Mouse (Mus musculus) embryonic facial prominence, embryonic 11.5 days (tissue): Measurements from ENCODE around the gene Rab5c. TPM values are rescaled to one million over a fixed set of nuclear protein-coding genes. Genes with fewer than 3 reads are reported as not detected.

ENCODE experiments used
- ATAC-seq: fragments of 200-750 bp; cut with Nextera tagmentation; replicated peaks from 2 replicates; pipeline ENCODE4 v1.8.0; 2017; ENCODE audit warnings: low read depth; ENCODE audit not compliant: insufficient number of reproducible peaks, low FRiP score, low TSS enrichment
- DNase-seq: peaks from one replicate; pipeline ENCODE4 v3.0.0-alpha.2; 2015; ENCODE audit warnings: low spot score
- H3K27ac ChIP-seq: fragments of 300-500 bp; sonication (generic); replicated peaks from 2 replicates; pipeline ENCODE4 v1.5.1; 2014; ENCODE audit warnings: mild to moderate bottlenecking, low read depth, low read length, control low read depth
- H3K27me3 ChIP-seq: fragments of 300-500 bp; sonication (generic); 2 replicates; pipeline ENCODE4 v1.6.1; 2014; ENCODE audit warnings: mild to moderate bottlenecking, low read length, moderate library complexity, mixed read lengths; ENCODE audit not compliant: control insufficient read depth, insufficient read depth
- H3K36me3 ChIP-seq: fragments of 300-500 bp; sonication (generic); replicated peaks from 2 replicates; pipeline ENCODE4 v1.6.1; 2014; ENCODE audit warnings: low read depth, mild to moderate bottlenecking, low read length, moderate library complexity, mixed read lengths; ENCODE audit not compliant: control insufficient read depth, insufficient read depth
- H3K4me1 ChIP-seq: fragments of 300-500 bp; sonication (generic); 2 replicates; pipeline ENCODE4 v1.6.1; 2014; ENCODE audit warnings: low read length, mixed read lengths; ENCODE audit not compliant: control insufficient read depth, insufficient read depth
- H3K4me2 ChIP-seq: fragments of 300-500 bp; sonication (generic); 2 replicates; pipeline ENCODE4 v1.6.1; 2014; ENCODE audit warnings: low read depth, mild to moderate bottlenecking, control low read depth, low read length, moderate library complexity
- H3K4me3 ChIP-seq: fragments of 300-500 bp; sonication (generic); 2 replicates; pipeline ENCODE4 v1.5.1; 2014; ENCODE audit warnings: low read depth, low read length, control low read depth
- H3K9ac ChIP-seq: fragments of 300-500 bp; sonication (generic); replicated peaks from 2 replicates; pipeline ENCODE4 v1.6.1; 2014; ENCODE audit warnings: mild to moderate bottlenecking, control low read depth, low read length
- H3K9me3 ChIP-seq: fragments of 300-500 bp; sonication (generic); replicated peaks from 2 replicates; pipeline ENCODE4 v1.6.1; 2016; ENCODE audit warnings: mild to moderate bottlenecking, low read length, inconsistent platforms, mixed read lengths; ENCODE audit not compliant: control insufficient read depth
- WGBS: fragments of 180-500 bp; shearing (Covaris S2); extraction: QIAGEN DNeasy Blood & Tissue Kit; methylation state at CpG from one replicate; pipeline ENCODE4 v1.1.7; 2014; 5-methylcytosine and 5-hydroxymethylcytosine counted together
- polyA plus RNA-seq: library from polyadenylated mRNA; unstranded; fragments of >200 nt; fragmentation: Nextera tagmentation; extraction: Ambion mirVana; gene quantifications from 2 replicates; pipeline ENCODE4 v1.2.1, GENCODE M21; 2014

Rab5c gene
- polyA plus RNA-seq, 1 experiment from 2014 or later: 76.6 TPM

- H3K27me3 ChIP-seq: no peaks in the 10 kb centered on the region
- WGBS: 46% methylated on average over 7 of the region's 7 CpGs
- H3K4me2 ChIP-seq: no peak overlapping the region
- H3K36me3 ChIP-seq: no peaks in the 10 kb centered on the region; the same call in 1 of the 2 replicates
- H3K4me1 ChIP-seq: no peaks in the 10 kb centered on the region
- no peak overlapping the region for H3K9ac ChIP-seq
- H3K4me3 ChIP-seq: no peak overlapping the region
- H3K27ac ChIP-seq: no peak overlapping the region
- DNase-seq (no peak), ATAC-seq (no peak)
- no peaks in the 10 kb centered on the region for H3K9me3 ChIP-seq
Measured at GRCm38 (mm10) chr11:100702906-100703305, 35.1 kb downstream of the Rab5c start.

- no peaks in the 10 kb centered on the region for H3K27me3 ChIP-seq
- H3K4me3 ChIP-seq: no peak overlapping the region
- H3K36me3 ChIP-seq: no peaks in the 10 kb centered on the region; the same call in 1 of the 2 replicates
- peak; percentile 86 for DNase-seq
- H3K4me2 ChIP-seq: no peak overlapping the region
- H3K27ac ChIP-seq: no peak overlapping the region
- no peaks in the 10 kb centered on the region for H3K9me3 ChIP-seq
- H3K4me1 ChIP-seq: no peaks in the 10 kb centered on the region
- WGBS: 35% methylated on average over 19 of the region's 19 CpGs
- H3K9ac ChIP-seq: no peak overlapping the region
- ATAC-seq: no peak
Measured at GRCm38 (mm10) chr11:100702081-100702851, 35.7 kb downstream of the Rab5c start.

GRCm38 (mm10) chr11:100701301-100701700, 36.7 kb downstream of the Rab5c start:
- peak; percentile 57 for DNase-seq
- WGBS: 3% methylated on average over 14 of the region's 14 CpGs
- no peaks in the 10 kb centered on the region for H3K9me3 ChIP-seq
- H3K27ac ChIP-seq: no peak overlapping the region
- 0 out of 2 replicates have a peak overlapping the region, but pooled peaks have one; percentile 12 for H3K4me3 ChIP-seq
- H3K4me1 ChIP-seq: no peaks in the 10 kb centered on the region
- peak overlapping the region; percentile 30 for H3K4me2 ChIP-seq
- no peaks in the 10 kb centered on the region; the same call in 1 of the 2 replicates for H3K36me3 ChIP-seq
- H3K9ac ChIP-seq: peak overlapping the region; percentile 3; the same call in 1 of the 2 replicates
- no peak for ATAC-seq
- H3K27me3 ChIP-seq: no peaks in the 10 kb centered on the region

GRCm38 (mm10) chr11:100700710-100701109, 37.3 kb downstream of the Rab5c start:
- DNase-seq: no peak
- WGBS: 76% methylated on average over 3 of the region's 3 CpGs
- no peak overlapping the region for H3K27ac ChIP-seq
- H3K4me3 ChIP-seq: no peak overlapping the region
- H3K4me2 ChIP-seq: no peak overlapping the region
- no peak overlapping the region for H3K9ac ChIP-seq
- H3K27me3 ChIP-seq: no peaks in the 10 kb centered on the region
- H3K9me3 ChIP-seq: no peaks in the 10 kb centered on the region
- no peak for ATAC-seq
- no peaks in the 10 kb centered on the region for H3K4me1 ChIP-seq
- H3K36me3 ChIP-seq: no peaks in the 10 kb centered on the region

GRCm38 (mm10) chr11:100697921-100698320, 40.1 kb downstream of the Rab5c start:
- no peak for ATAC-seq
- Histone ChIP-seq H3K4me3 (no peak overlapping the region), H3K27ac (no peak overlapping the region), H3K9ac (no peak overlapping the region), H3K36me3 (no peaks in the 10 kb centered on the region), H3K4me2 (no peak overlapping the region), H3K9me3 (no peaks in the 10 kb centered on the region), H3K27me3 (peaks cover under 1% of the 10 kb centered on the region; the same call in 1 of the 2 replicates), H3K4me1 (peaks cover 3% of the 10 kb centered on the region; the same call in 1 of the 2 replicates)
- WGBS: 74% methylated on average over 7 of the region's 7 CpGs
- DNase-seq: no peak

GRCm38 (mm10) chr11:100694926-100695325, 43.1 kb downstream of the Rab5c start:
- Histone ChIP-seq H3K4me2 (no peak overlapping the region), H3K36me3 (no peaks in the 10 kb centered on the region), H3K4me3 (no peak overlapping the region), H3K27ac (no peak overlapping the region), H3K9me3 (no peaks in the 10 kb centered on the region), H3K27me3 (peaks cover 5% of the 10 kb centered on the region), H3K4me1 (peaks cover 3% of the 10 kb centered on the region; the same call in 1 of the 2 replicates), H3K9ac (no peak overlapping the region)
- ATAC-seq: no peak; the same call in 1 of the 2 replicates
- 26% methylated on average over 5 of the region's 5 CpGs for WGBS
- peak; percentile 70 for DNase-seq

GRCm38 (mm10) chr11:100693154-100693553, 44.9 kb downstream of the Rab5c start:
- no peak overlapping the region for H3K9ac ChIP-seq
- H3K4me3 ChIP-seq: no peak overlapping the region
- no peak overlapping the region for H3K27ac ChIP-seq
- 24% methylated on average over 5 of the region's 5 CpGs for WGBS
- ATAC-seq: no peak
- H3K4me2 ChIP-seq: no peak overlapping the region
- DNase-seq: no peak
- peaks cover 5% of the 10 kb centered on the region for H3K27me3 ChIP-seq
- H3K36me3 ChIP-seq: no peaks in the 10 kb centered on the region
- peaks cover 3% of the 10 kb centered on the region; the same call in 1 of the 2 replicates for H3K4me1 ChIP-seq
- H3K9me3 ChIP-seq: no peaks in the 10 kb centered on the region

GRCm38 (mm10) chr11:100692164-100692616, 45.8 kb downstream of the Rab5c start, which contains the start of gene Zfp385c:
TSS of gene Zfp385c (minus strand) at chr11:100692455.
- Histone ChIP-seq H3K27me3 (peaks cover 5% of the 10 kb centered on the region), H3K27ac (no peak within 1 kb of the TSS), H3K4me2 (peak within 1 kb of the TSS; percentile 32), H3K36me3 (no peaks in the 10 kb centered on the region), H3K4me3 (no peak within 1 kb of the TSS), H3K9me3 (no peaks in the 10 kb centered on the region), H3K4me1 (peaks cover 3% of the 10 kb centered on the region; the same call in 1 of the 2 replicates), H3K9ac (peak within 1 kb of the TSS; percentile 1; the same call in 1 of the 2 replicates)
- 2% methylated on average over 23 of the region's 23 CpGs for WGBS
- peak; percentile 28 for DNase-seq
- no peak for ATAC-seq
